Mouse (Mus musculus) left cerebral cortex, adult 8-10 months (tissue): ENCODE data around the gene Wbp1. TPM values are rescaled to one million over a fixed set of nuclear protein-coding genes. Genes with fewer than 3 reads are reported as not detected.

Experiments
- DNase-seq, 2 experiments: peaks; one replicate each; pipeline ENCODE4 v3.0.0; 2022; ENCODE audit warnings: low spot score in 2 of 2
- total RNA-seq, 4 experiments: library from RNA; stranded (reverse); gene quantifications; 2 replicates each; pipeline ENCODE4 v1.2.4; 2022

The Wbp1 gene
- total RNA-seq, 4 experiments from 2014 or later: 36.5 to 47.4 (median 39.6) TPM

DNA sequence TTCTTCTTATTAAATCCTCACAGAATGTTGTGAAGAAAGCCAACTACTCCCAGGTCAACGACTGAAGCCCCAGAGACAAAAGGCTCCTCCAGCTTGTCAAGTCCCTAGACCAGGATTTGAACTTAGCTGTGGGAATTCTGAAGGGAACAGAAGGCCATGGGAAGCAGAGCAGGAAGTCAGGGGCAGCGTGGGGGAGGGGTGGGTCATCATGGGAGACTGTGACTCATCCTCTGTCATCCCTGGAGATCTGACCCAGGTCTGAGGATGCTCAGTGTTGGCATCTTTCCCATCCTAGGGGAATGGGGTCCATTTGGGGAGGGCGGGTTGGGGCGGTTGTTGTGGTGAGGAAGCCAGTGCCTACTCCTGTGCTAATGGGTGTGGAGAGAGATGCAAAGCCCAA lies 20.3 kb upstream of the Wbp1 start:
- no peak for DNase-seq

DNA sequence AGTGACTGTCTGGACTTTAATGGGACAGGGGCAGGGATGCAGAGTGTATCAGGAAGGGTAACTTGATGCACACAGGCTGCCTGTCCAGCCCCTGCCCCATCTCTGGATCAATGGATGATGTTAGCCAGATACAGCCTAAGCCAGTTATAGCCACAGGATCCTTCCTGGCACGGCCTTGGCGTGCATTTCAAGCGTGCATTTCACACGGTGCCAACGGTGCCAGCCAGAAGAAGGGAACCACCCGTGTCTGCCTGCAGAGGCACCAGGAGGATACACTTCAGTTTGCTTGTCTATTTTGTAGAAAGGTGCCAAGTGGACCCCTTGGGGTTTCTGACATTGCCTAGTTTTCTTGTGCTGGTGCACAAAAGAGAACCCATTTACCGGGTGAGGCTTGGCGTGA lies 18.7 kb upstream of the Wbp1 start:
- no peak for DNase-seq

DNA sequence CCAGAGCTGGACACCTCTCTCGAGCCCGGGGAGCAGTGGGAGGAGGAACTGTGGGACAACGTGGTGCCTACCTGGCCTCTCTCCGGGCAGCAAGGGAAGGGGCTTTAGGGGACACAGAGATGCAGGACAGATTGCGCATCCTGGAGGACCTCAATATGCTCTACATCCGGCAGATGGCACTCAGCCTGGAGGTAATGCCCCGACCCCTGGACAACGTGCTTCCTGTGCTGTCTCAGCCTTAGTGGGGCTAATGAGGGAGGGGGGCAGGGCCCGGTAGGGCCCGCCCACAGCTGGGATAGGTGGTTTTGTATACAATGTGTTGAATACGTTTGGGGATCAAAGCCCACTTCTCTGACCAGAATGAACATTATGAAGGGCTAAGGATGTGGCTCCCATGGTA lies 16.7 kb upstream of the Wbp1 start:
- DNase-seq: no peak

DNA sequence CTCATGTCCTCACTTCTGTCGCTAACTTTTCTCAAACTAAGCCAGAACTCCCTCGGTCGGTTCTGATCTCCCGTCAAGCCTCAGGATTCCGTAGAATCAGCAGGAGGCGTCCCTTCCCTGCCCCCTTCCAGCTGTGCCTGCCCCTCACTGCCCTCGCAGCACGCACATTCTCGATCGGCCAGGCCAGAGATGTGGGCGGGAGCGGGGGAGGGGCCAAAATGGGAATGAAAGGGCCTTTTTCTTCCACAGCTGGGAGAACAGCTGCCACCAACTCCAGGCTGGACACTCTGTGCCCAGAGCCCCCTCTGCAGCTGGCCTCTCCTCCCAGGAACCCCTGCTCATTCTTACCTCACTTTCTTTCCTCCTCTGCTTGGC lies 16.2 kb upstream of the Wbp1 start:
- DNase-seq: peak; percentile 57 to 80

DNA sequence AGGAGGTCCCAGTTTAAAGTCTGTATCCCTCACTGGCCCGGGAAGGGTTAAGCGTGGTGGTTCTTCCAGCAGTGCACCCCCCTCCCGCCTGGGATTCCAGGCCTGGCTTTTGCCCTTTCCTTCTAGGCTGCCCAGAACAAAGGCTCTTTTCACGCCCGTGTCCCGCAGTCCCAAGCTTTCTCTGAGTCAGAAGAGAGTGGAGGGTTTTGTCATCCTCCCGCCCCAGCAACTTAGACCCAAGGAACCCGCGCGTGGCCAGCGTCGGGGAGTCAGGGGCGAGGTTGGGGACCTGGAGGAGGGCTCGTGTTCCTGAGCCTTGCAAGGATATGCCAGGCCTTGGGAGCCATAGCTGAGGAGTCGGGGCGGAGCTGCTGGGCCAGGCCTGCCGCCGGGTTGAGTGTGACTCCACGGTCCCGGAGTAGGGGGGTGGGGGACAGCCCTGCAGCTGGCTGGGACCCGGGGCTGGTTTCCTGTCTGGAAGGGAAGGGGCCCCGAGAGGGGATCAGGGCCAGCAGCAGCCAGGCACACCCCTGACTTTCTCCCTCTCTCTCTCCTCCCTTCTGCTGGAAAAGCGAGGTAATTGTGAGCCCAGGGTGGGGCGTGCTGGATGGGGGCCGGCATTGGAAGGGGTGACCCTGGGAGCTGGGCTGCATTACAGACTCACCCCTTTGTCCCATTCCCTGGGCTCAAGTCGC lies 15.7 kb upstream of the Wbp1 start:
- DNase-seq: no peak

DNA sequence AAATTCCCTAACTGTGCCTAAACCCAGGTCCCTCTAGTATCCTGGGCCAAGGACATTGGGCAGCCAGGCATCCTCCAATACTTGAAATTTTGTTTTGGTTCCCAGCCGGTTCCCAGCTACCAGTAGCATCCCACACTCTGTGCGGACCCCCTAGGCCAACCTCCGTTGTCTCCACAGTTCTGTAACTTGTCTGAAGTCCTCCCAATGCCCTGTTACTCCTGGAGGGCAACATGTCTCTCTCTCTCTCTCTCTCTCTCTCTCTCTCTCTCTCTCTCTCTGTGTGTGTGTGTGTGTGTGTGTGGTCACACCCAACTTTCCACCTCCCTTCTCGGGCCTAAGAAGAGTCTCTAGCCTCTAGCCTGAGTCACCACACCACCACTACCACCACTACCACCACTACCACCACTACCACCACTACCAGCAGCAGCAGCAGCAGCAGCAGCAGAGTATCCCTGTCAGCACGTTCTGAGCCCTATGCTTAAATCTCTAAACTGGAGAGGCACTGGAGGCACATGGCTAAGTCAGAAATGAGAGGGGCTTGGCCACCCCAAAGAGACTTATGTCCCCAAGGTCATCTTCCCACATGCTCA lies 15.0 kb upstream of the Wbp1 start:
- DNase-seq: no peak

DNA sequence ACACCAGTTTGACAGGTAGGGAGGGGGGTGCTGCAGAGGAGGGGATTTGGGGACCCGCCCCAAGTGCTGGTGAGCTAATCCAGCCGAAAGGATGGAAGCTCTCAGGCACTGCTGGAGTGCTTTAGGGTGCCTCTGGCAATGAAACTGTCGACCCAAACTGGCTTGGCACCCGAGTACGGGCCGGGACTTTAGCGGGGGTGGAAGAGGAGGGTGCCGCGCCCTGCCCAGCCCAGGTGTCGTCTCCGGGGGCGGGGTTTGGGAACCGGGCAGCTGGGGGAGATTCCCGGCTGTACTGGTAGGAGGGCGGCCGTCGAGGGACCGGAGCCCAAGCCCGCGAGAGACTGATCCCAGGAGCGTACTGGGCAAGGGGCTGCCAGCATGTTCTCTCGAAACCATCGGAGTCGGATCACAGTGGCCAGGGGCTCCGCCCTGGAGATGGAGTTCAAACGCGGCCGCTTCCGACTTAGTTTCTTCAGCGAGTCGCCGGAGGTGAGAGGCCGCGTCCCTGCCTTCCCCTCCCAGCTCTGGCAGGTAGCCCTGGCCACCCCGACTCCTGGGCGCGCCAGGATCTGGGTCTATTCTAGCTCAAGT lies 14.3 kb upstream of the Wbp1 start:
- no peak for DNase-seq

DNA sequence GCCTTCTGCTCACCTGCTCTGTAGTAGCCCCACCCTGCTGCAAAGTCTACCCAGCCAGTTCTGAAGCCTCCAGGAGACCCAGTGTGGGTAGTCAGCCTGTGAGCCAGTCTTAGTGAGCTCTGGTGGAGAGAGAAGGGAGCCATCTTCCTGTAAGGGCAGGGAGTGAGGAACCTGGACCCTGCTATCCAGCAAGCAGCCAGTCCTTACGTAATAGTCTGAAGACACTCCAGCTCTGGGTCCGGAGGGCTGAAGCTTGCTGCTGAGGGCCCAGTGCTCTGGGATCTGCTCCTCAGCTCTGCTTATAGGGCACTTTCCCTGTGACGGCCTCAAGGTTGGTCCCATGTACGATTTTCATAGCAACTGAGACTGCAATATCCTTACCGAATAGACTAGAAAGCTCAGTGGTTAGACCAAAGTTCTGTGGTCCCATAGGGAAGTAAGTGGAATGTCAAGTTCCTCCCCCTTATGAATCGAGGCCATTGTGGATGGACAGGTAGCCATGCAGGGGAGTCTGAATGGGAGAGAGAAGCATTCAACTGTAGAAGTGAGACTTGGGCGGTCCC lies 13.7 kb upstream of the Wbp1 start, which contains the start of gene Rtkn:
Rtkn (plus strand) TSS at position 513 of the 563 bp plus-strand sequence.
- DNase-seq: no peak

DNA sequence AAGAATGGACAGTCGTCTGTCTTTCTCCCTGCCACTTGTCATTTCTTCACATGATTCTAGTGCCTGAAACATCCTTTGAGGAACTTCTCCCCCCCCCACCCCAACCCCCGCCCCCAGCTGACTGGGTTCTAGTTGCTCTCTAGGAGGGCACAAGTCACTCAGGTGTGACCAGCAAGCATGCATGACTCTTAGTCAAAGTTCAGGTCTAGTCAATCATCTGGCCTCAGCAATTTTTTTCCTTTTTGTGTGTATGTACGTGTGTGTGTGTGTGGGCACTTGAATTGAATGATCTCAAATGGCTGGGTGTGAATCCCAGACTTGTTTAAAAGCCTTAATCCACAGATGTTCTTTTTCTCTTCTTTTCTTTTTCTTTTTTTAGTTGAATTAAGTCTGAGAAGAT lies 12.9 kb upstream of the Wbp1 start:
- DNase-seq: no peak

DNA sequence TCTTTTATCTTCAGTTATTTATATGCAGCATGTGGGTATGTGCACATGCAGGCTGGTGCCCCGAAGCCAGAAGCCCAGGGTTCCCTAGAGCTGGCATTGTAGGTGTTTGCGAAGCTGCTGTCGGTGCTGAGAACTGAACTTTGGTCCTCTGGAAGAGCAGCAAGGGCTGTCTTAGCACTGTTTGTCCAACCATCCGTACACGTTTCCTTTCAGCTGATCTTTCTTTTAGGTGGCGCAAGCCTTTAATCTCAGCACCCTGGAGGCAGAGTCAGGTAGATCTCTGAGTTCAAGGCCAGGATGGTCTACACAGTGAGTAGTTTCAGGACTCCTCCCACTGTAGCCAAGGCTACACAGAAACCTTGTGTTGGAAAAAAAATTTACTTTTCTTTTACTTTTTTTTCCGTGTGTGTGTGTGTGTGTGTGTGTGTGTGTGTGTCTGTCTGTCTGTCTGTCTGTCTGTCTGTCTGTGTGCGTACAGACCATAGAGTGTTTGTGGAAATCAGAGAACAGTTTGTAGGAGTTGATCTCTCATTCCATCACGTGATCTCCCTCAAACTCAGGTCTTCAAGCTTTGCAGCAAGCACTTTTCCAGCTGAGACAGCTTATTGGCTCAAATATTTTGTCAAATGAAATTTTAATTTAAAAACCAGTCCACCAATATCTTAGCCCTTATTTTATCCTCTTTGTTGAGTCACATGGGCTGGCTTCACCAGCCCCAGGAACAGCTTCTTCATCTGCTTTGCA lies 11.0 kb upstream of the Wbp1 start:
- no peak for DNase-seq

DNA sequence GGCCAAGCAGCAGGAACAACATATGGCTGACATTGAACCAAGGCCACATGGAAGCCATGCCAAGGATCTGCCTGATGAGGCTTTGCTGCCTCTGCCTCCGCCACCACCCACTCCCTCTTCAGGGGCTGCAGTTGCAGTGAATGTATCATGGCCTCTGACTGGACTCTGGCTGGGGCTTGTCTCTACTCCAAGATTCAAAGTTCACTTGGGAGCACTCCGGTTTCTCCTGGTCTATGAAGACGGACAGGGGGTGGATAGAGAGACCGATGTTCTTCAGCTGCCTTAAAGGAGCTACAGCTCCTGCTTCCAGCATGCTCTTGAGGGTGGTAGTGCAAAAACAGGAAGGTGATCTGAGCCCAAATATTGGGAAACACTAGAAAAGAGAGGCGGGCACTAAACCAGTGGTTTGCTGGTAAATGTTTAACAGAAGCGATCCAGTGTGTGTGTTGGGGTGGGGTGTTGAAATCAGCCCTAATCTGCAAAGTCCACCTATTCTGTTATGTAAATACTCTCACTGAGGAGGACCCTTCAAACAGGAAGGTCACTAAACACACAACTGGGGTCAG lies 10.2 kb upstream of the Wbp1 start:
- no peak for DNase-seq

DNA sequence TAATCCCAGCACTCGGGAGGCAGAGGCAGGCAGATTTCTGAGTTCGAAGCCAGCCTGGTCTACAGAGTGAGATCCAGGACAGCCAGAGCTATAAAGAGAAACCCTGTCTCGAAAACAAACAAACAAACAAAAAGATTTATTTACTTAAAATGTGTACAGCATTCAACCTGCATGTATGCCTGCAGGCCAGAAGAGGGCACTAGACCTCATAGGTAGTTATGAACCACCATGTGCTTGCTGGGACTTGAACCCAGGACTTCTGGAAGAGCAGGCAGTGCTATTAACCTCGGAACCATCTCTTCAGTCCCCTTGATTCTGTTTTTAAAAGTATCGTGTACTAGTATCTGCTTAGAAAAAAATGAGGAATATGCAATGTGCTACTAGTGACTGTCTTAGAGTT lies 6.1 kb upstream of the Wbp1 start:
- no peak for DNase-seq

DNA sequence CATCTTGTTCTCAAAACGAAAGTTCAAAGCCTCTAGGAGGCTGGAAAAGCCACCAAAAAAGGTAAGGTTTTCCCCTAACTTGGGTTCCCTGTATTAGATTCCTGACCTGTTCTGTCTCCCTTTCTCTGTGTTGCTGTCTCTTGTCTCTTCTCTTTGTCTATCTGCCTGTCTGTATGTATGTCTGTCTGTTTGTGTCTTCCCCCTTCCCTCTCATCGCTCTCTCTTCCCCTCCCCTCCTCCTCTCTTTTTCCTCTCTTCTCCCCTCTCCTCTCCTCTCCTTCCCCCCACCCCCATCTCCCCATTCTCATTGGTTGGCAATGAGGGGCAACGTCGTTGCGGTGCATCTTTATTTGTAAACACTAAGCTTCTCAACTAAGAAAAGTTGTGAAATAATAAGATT lies 4.0 kb upstream of the Wbp1 start, which contains the start of gene Ino80b:
Ino80b (minus strand) TSS at position 101 of the 400 bp plus-strand sequence.
- DNase-seq: no peak

DNA sequence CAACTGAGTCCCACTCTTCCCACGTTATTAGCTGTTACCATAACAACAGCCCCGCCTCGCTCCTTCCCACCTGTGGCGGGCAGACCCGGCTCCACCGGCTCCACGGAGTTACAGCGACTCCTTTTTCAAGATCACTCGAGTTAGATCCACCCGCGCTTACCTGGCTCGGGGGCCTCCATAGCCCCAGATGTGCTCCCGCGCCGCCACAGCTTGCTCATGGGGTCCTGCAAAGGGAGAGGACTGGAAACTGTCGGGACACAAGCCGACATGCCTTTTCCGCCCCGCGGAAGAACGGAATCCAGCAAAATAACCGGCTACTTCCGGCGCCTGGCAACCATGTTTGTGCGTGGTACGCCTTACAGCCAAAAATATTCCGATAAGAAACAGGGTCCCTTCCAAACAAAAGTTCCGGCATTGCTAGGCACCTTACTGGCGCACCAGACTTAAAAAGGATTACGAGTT lies 3.5 kb upstream of the Wbp1 start:
- DNase-seq: peak; percentile 84

DNA sequence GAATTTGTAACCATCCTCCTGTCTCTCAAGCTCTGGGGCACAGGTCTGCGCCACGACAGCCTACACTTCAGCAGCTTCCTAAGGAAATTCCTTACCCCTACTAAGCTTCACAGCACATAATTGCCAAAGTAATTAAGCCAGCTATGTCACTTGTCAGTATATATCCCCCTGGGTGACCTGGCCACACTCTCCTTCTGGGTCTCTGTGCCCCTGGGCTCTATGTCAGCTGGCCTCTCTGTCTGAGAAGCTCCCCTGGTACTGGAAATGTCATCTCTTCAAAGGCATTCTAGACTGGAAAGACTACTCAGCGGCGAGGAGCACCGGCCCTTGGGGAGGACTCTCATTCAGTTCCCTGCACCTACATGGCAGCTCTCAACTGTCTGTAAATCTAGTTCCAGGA lies 1.6 kb upstream of the Wbp1 start:
- no peak for DNase-seq

DNA sequence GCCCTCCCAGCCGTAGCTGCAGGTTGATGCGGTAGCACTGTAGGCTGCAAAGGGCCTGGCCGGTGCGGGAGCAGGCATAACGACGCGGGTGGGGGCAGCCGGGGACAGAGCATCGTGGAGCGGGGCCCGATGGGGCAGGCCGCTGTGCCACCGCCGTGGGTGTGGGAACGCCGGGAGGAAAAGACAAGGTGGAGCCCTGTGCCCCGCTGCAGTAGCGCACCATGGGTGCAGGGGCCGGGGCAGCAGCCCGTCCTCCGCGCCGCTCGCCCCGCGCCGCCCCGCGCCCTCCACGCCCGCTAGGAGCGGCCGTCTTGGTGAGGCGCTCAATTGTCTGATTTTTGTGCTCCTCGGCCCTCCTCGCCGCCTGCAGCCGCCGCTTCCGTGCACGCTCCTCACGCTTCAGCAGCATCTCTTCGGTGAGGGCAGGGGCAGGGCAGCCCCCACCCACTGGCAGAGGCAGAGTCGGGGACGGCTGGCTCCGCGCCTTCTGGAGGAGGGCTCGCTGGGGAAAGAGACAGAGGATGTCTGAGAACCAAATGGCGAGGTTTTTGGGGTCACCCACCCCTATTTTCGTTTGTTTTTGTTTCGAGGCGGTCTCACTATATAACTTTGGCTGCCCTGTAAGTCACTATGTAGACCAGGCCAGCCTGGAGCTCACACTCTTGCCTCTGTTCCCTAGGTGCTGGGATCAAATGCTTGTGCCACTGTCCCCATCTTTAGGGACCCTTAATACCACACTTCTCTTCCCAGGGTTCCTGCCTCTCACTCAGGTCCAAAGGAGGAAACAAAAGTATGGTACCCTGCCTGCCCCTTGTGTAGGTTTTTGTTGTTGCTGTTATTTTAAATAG lies 728 bp upstream of the Wbp1 start:
- no peak for DNase-seq

DNA sequence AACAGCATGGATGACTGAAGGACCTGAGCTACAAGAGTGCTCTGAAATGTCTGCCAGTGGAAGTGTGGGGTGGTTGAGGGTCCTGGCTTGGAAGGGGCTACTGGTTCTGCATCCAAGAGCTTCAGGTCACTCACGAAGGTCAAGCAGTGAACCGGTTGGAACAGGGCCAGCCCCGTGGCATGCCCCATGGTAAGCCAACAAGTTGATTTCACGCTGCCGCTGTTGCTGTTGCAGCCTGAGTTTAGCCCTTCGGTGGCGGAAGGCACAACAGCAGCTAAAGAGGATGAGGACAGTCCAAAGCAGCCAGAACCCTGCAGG lies 1.7 kb downstream of the Wbp1 start:
- peak in 1 of 2 experiments; percentile 45 for DNase-seq

DNA sequence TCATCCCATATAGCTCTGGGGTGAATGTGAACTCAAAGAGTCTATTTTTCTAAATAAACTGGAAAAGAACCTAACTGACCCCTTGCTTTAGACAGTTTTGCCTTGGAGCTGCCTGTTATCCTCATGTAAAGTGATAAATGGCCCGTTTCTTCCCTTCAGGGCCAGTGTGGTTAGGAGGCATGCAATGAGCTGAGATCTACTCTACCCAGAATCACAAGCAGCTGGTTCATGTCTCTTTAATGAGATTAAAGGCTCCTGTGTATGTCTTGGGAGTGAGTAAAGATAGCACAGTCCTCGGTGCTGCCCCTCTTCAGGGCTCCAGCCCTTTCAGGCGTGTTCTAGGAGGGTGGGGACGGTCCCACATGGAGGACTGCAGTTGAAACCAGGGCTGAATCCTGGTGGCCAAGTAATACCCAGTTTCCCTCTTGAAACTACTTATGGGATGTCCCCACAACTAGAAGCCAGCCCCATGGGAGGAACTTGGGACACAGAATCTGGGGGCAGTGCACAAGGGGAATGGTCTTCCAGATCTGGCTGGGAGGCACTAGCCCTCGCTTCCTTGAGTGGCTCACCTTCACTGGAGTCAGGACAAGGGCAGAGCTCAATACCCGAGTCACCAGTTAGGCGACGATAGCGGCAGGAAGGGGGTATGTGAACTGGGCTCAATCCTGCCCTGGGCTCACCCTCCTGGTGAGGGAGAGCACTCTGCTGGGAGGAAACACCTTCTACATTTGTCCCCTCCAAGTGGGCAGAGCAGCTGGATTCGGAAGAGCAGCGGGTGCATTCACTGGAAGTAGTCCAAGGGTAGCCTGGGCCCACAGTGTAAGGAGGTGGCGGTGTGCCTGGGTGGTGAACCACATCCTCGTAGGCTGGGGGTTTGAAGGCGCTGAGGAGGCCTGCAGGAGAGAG lies 2.3 kb downstream of the Wbp1 start:
- DNase-seq: no peak

DNA sequence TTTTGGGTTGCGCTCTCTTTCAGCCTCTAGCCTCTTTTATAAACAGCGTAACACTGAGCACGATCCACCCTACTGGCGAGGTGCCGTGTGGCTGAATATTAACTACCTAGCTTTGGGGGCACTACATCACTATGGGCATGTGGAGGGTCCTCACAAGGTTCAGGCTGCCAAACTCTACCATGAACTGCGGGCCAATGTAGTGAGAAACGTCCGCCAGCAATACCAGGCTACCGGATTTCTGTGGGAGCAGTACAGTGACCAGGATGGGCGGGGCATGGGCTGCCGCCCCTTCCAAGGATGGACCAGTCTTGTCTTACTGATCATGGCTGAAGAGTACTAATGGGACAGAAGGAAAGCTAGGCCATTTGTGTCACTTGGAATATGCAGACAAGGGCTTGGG lies 3.0 kb downstream of the Wbp1 start:
- no peak for DNase-seq

DNA sequence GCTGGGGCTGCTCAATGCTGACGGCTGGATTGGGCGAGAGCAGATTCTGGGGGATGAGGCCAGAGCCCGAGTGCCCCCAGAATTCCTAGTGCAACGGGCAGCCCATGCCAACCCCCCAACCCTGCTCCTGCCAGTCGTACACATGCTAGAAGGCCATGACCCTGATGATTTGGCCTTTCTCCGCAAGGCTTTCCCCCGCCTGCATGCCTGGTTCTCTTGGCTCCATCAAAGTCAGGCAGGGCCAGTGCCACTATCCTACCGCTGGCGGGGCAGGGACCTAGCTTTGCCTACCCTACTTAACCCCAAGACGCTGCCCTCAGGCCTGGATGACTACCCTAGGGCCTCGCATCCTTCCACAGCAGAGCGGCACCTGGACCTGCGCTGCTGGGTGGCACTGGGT lies 3.7 kb downstream of the Wbp1 start:
- DNase-seq: no peak
